ENCODE assay signal across 22 mouse cellular contexts in the genomic region with DNA sequence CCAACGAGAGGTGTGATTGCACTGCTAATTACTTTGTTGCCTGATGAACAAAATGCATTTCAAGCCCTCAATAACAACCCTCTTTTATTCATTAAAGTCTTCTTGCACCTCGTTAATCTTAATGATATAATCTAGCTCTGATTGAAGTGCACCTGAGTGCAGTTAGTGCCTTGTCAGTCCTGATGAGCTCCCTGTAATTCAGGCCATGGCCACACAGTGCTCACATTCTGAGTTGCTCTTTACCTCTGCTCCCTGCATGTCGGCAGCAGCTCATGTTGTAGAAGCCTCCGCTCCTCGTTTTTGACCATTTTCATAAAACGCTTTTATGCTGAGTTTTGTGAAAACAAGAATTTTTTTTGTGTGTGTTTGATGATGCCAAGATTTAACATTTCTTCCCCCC. TPM values are rescaled to one million over a fixed set of nuclear protein-coding genes. Genes with fewer than 3 reads are reported as not detected.
DNase-seq lines count a peak whose midpoint lies in the region; ATAC-seq and TF ChIP-seq lines count a peak whose summit lies in the region.
"Had no signal": no experiment of that assay in that cellular context is flagged by ENCODE, and none has a peak within 500 bp of the region (broad histone marks: within the 10 kb centered on the region; RNA-seq: fewer than 3 reads in every experiment).

No protein-coding gene starts in this region.

- WGBS in midbrain, postnatal 0 days = 75% methylated on average over 6 of the region's 6 CpGs
- WGBS in midbrain, embryonic 13.5 days = 78% methylated on average over 6 of the region's 6 CpGs

- H3K4me3 ChIP-seq in midbrain, postnatal 0 days (ENCODE audit: low read depth, low read length) = no peak overlapping the region
- H3K4me3 ChIP-seq in midbrain, embryonic 13.5 days (replicated peaks) = no peak overlapping the region
- H3K4me3 ChIP-seq: embryonic facial prominence, embryonic 13.5 days; forebrain, embryonic 12.5 days; gastrocnemius, adult 2 months; heart, embryonic 12.5 days; hindbrain, embryonic 10.5 days; hindbrain, embryonic 15.5 days had no signal

- no peaks in the 10 kb centered on the region for H3K36me3 ChIP-seq in midbrain, postnatal 0 days (ENCODE audit: insufficient read depth, low read length)
- no peaks in the 10 kb centered on the region for H3K36me3 ChIP-seq in midbrain, embryonic 13.5 days
- H3K36me3 ChIP-seq: embryonic facial prominence, embryonic 13.5 days; forebrain, embryonic 12.5 days; heart, embryonic 12.5 days; hindbrain, embryonic 10.5 days; hindbrain, embryonic 15.5 days had no signal

- H3K27ac ChIP-seq in midbrain, postnatal 0 days (ENCODE audit: low read depth, low read length) = no peak overlapping the region
- no peak overlapping the region for H3K27ac ChIP-seq in midbrain, embryonic 13.5 days
- H3K27ac ChIP-seq: embryonic facial prominence, embryonic 13.5 days; forebrain, embryonic 12.5 days; hindbrain, embryonic 10.5 days; hindbrain, embryonic 15.5 days had no signal

- no peak for DNase-seq in frontal cortex, adult 2 months (ENCODE audit: extremely low spot score in 1 of 2, low spot score in 1 of 2)
- DNase-seq in midbrain, postnatal 0 days (ENCODE audit: low spot score) = peak; percentile 9
- peak; percentile 40 for DNase-seq in brain, embryonic 14.5 days (ENCODE audit: low read depth)
- DNase-seq in left cerebral cortex, postnatal 4 days = no peak
- DNase-seq: adrenal gland, adult 2 months; adrenal gland, postnatal 25 days; cerebellum, adult 11 months; cerebellum, adult 8-10 months; cerebellum, postnatal 14 days; gastrocnemius, adult 2 months; gastrocnemius, postnatal 25 days had no signal

- no peak overlapping the region for H3K9ac ChIP-seq in midbrain, postnatal 0 days (replicated peaks; ENCODE audit: low read length, poor library complexity, severe bottlenecking)
- no peak overlapping the region for H3K9ac ChIP-seq in midbrain, embryonic 13.5 days (replicated peaks)
- H3K9ac ChIP-seq: embryonic facial prominence, embryonic 13.5 days; forebrain, embryonic 12.5 days; heart, embryonic 12.5 days; hindbrain, embryonic 15.5 days had no signal

- no peaks in the 10 kb centered on the region for H3K27me3 ChIP-seq in midbrain, postnatal 0 days (ENCODE audit: insufficient read depth, low read length)
- no peaks in the 10 kb centered on the region for H3K27me3 ChIP-seq in midbrain, embryonic 13.5 days
- H3K27me3 ChIP-seq: embryonic facial prominence, embryonic 13.5 days; forebrain, embryonic 12.5 days; heart, embryonic 12.5 days; hindbrain, embryonic 15.5 days had no signal

- intact Hi-C loops in left cerebral cortex, postnatal 4 days (cut with DNase I) = no loop called here

- H3K4me1 ChIP-seq in midbrain, postnatal 0 days (ENCODE audit: insufficient read depth, low read length) = no peaks in the 10 kb centered on the region
- no peaks in the 10 kb centered on the region for H3K4me1 ChIP-seq in midbrain, embryonic 13.5 days (replicated peaks)
- H3K4me1 ChIP-seq: forebrain, embryonic 12.5 days; heart, embryonic 12.5 days; hindbrain, embryonic 10.5 days; hindbrain, embryonic 15.5 days had no signal

- peak; percentile 47; the same call in 1 of the 2 replicates for ATAC-seq in frontal cortex, adult (ENCODE audit: low TSS enrichment)
- ATAC-seq in midbrain, postnatal 0 days (ENCODE audit: low FRiP score) = no peak
- ATAC-seq in midbrain, embryonic 13.5 days = no peak
- ATAC-seq: inflammation-experienced regulatory T-cells, adult 6 months had no signal

- no peak overlapping the region for H3K4me2 ChIP-seq in midbrain, postnatal 0 days (ENCODE audit: low read depth, low read length, poor library complexity, severe bottlenecking)
- no peak overlapping the region for H3K4me2 ChIP-seq in midbrain, embryonic 13.5 days (replicated peaks)
- H3K4me2 ChIP-seq: embryonic facial prominence, embryonic 13.5 days; forebrain, embryonic 12.5 days; heart, embryonic 12.5 days; hindbrain, embryonic 15.5 days had no signal

- TF ChIP-seq POLR2A in brain, embryonic 14.5 days (IDR thresholded peaks at IDR 0.05; ENCODE audit: borderline replicate concordance, extremely low read depth, insufficient read depth, insufficient read length, poor library complexity, severe bottlenecking) = no peak

- H3K9me3 ChIP-seq in midbrain, postnatal 0 days (ENCODE audit: low read length) = no peaks in the 10 kb centered on the region; the same call in 1 of the 2 replicates
- H3K9me3 ChIP-seq in midbrain, embryonic 13.5 days = no peaks in the 10 kb centered on the region
- H3K9me3 ChIP-seq: embryonic facial prominence, embryonic 13.5 days; forebrain, embryonic 12.5 days; heart, embryonic 12.5 days; hindbrain, embryonic 10.5 days; hindbrain, embryonic 15.5 days had no signal

- TF ChIP-seq CTCF in midbrain, postnatal 0 days (IDR thresholded peaks at IDR 0.05) = no peak
- TF ChIP-seq CTCF in brain, embryonic 14.5 days (IDR thresholded peaks at IDR 0.05; ENCODE audit: borderline replicate concordance, extremely low read depth, insufficient read depth, insufficient read length) = no peak

RNA-seq across cellular contexts. Expression of gene Zcchc9, which starts 16.2 kb away (rescaled TPM):
- 21.1 and 21.4 TPM in 2 replicates for polyA plus RNA-seq in frontal cortex, adult 2 months (2012; rRNA removed)
- 8.9 and 9.7 TPM in 2 replicates for total RNA-seq in midbrain, postnatal 0 days (2014; rRNA removed)
- polyA plus RNA-seq in midbrain, postnatal 0 days (2015; fragmentation: Nextera tagmentation; extraction: Ambion mirVana) = 13.3 and 13.7 TPM in 2 replicates
- polyA plus RNA-seq in midbrain, embryonic 13.5 days (2015; fragmentation: Nextera tagmentation; extraction: Ambion mirVana) = 26.0 and 27.2 TPM in 2 replicates
- 22.9 and 25.4 TPM in 2 replicates for polyA plus RNA-seq in brain, embryonic 14.5 days (2012; rRNA removed)
- 10 to 100 TPM; 15.4 to 18.6 TPM for total RNA-seq in left cerebral cortex, postnatal 4 days (2021)

RNA-seq across cellular contexts. Expression of gene Ckmt2, which starts 53.0 kb away (rescaled TPM):
- polyA plus RNA-seq in frontal cortex, adult 2 months (2012; rRNA removed) = 0.20 and 0.36 TPM in 2 replicates
- total RNA-seq in midbrain, postnatal 0 days (2014; rRNA removed) = not detected in 2 replicates
- 0.11 TPM in 1 of 2 replicates, not detected in the other for polyA plus RNA-seq in midbrain, postnatal 0 days (2015; fragmentation: Nextera tagmentation; extraction: Ambion mirVana)
- polyA plus RNA-seq in midbrain, embryonic 13.5 days (2015; fragmentation: Nextera tagmentation; extraction: Ambion mirVana) = not detected in 2 replicates
- polyA plus RNA-seq in brain, embryonic 14.5 days (2012; rRNA removed) = 0.05 and 0.15 TPM in 2 replicates
- total RNA-seq in left cerebral cortex, postnatal 4 days (2021) = not detected
- total RNA-seq: adrenal gland, adult 2 months; adrenal gland, postnatal 25 days; common myeloid progenitor, adult 5-6 weeks; ES-E14; granulocyte monocyte progenitor cell, adult 5-6 weeks had no signal
- polyA plus RNA-seq: adrenal gland, adult 2 months; embryonic facial prominence, embryonic 13.5 days; forebrain, embryonic 12.5 days; hindbrain, embryonic 10.5 days; hindbrain, embryonic 15.5 days; inflammation-experienced regulatory T-cells, adult 6 months had no signal

Comparison
In these comparisons a context has a peak if more than half of its experiments do, and no peak if none do; other contexts are left out.
1. DNase-seq: peak in midbrain, postnatal 0 days (single experiment) and brain, embryonic 14.5 days (single experiment); none in frontal cortex, adult 2 months (0 of 2) and left cerebral cortex, postnatal 4 days (single experiment).